Comparison of ENCODE assay signal across 12 mouse cellular contexts in the genomic region with DNA sequence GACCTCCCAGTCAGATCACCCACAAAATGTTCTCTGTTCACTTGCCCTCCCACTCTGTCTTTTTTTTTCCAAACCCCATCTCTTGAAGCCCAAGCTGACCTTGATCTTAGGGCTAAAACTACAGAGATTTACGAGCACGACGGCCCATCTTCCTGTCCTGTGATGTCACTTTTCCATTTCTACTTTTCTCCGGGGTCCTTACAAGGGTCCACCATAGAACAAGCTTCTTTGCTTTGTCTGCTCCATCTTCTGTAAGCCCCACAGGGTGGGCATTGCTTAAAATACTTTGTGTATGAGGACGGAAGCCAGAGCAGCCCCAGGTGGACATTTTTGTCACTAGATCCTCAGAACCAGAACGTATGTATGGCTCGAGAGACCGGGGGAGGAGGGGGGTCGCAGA. TPM values are rescaled to one million over a fixed set of nuclear protein-coding genes. Genes with fewer than 3 reads are reported as not detected.
DNase-seq lines count a peak whose midpoint lies in the region; ATAC-seq lines count a peak whose summit lies in the region.
"Had no signal": no experiment of that assay in that cellular context is flagged by ENCODE, and none has a peak within 500 bp of the region (broad histone marks: within the 10 kb centered on the region; RNA-seq: fewer than 3 reads in every experiment).

No protein-coding gene starts in this region.

- H3K27me3 ChIP-seq in heart, embryonic 12.5 days (replicated peaks) = no peaks in the 10 kb centered on the region
- peaks cover 22% of the 10 kb centered on the region for H3K27me3 ChIP-seq in midbrain, embryonic 10.5 days (ENCODE audit: low read depth, poor library complexity, severe bottlenecking)
- H3K27me3 ChIP-seq in midbrain, embryonic 16.5 days (ENCODE audit: control insufficient read depth, insufficient read depth, low read depth, low read length) = no peaks in the 10 kb centered on the region
- H3K27me3 ChIP-seq in liver, embryonic 12.5 days (replicated peaks) = no peaks in the 10 kb centered on the region
- no peaks in the 10 kb centered on the region for H3K27me3 ChIP-seq in midbrain, embryonic 15.5 days (replicated peaks)
- H3K27me3 ChIP-seq: forebrain, embryonic 15.5 days had no signal

- no peak overlapping the region for H3K4me3 ChIP-seq in heart, embryonic 12.5 days
- H3K4me3 ChIP-seq in midbrain, embryonic 10.5 days = 0 out of 2 replicates have a peak overlapping the region, but pooled peaks have one; percentile 16
- no peak overlapping the region for H3K4me3 ChIP-seq in midbrain, embryonic 16.5 days (ENCODE audit: low read depth, low read length)
- H3K4me3 ChIP-seq in liver, embryonic 12.5 days = no peak overlapping the region
- H3K4me3 ChIP-seq in midbrain, embryonic 15.5 days = no peak overlapping the region
- H3K4me3 ChIP-seq: forebrain, embryonic 15.5 days had no signal

- no peaks in the 10 kb centered on the region for H3K9me3 ChIP-seq in heart, embryonic 12.5 days (replicated peaks)
- H3K9me3 ChIP-seq in midbrain, embryonic 10.5 days (replicated peaks) = no peaks in the 10 kb centered on the region
- no peaks in the 10 kb centered on the region for H3K9me3 ChIP-seq in midbrain, embryonic 16.5 days (replicated peaks; ENCODE audit: control insufficient read depth, low read length, poor library complexity, severe bottlenecking)
- no peaks in the 10 kb centered on the region for H3K9me3 ChIP-seq in liver, embryonic 12.5 days (replicated peaks)
- H3K9me3 ChIP-seq in midbrain, embryonic 15.5 days = no peaks in the 10 kb centered on the region
- H3K9me3 ChIP-seq: forebrain, embryonic 15.5 days had no signal

- no peaks in the 10 kb centered on the region for H3K36me3 ChIP-seq in heart, embryonic 12.5 days
- no peaks in the 10 kb centered on the region for H3K36me3 ChIP-seq in midbrain, embryonic 10.5 days
- no peaks in the 10 kb centered on the region for H3K36me3 ChIP-seq in midbrain, embryonic 16.5 days (ENCODE audit: control insufficient read depth, insufficient read depth, low read length)
- no peaks in the 10 kb centered on the region for H3K36me3 ChIP-seq in liver, embryonic 12.5 days
- no peaks in the 10 kb centered on the region for H3K36me3 ChIP-seq in midbrain, embryonic 15.5 days (replicated peaks)
- H3K36me3 ChIP-seq: forebrain, embryonic 15.5 days had no signal

- H3K4me2 ChIP-seq in heart, embryonic 12.5 days = peak overlapping the region; percentile 52
- H3K4me2 ChIP-seq in midbrain, embryonic 16.5 days (ENCODE audit: low read length) = no peak overlapping the region
- H3K4me2 ChIP-seq in liver, embryonic 12.5 days = peak overlapping the region; percentile 54
- H3K4me2 ChIP-seq in midbrain, embryonic 15.5 days = no peak overlapping the region
- H3K4me2 ChIP-seq: forebrain, embryonic 15.5 days; lung, embryonic 14.5 days had no signal

- no peak for DNase-seq in heart, adult 9 months (ENCODE audit: low spot score in 2 of 2)
- no peak for DNase-seq in midbrain, embryonic 10.5 days (ENCODE audit: low spot score)
- DNase-seq in urinary bladder, adult 2 months (ENCODE audit: low spot score) = no peak
- DNase-seq: adrenal gland, postnatal 25 days; kidney, postnatal 36 days; spleen, adult 18-20 months had no signal

- no peaks in the 10 kb centered on the region; the same call in 1 of the 2 replicates for H3K4me1 ChIP-seq in heart, embryonic 12.5 days (replicated peaks)
- peaks cover 18% of the 10 kb centered on the region for H3K4me1 ChIP-seq in midbrain, embryonic 10.5 days
- no peaks in the 10 kb centered on the region for H3K4me1 ChIP-seq in midbrain, embryonic 16.5 days (ENCODE audit: control insufficient read depth, insufficient read depth, low read length)
- H3K4me1 ChIP-seq in liver, embryonic 12.5 days = peaks cover 17% of the 10 kb centered on the region
- H3K4me1 ChIP-seq in midbrain, embryonic 15.5 days = no peaks in the 10 kb centered on the region
- H3K4me1 ChIP-seq: forebrain, embryonic 15.5 days had no signal

- WGBS in heart, embryonic 12.5 days = 34% methylated on average over 9 of the region's 9 CpGs
- 25% methylated on average over 9 of the region's 9 CpGs for WGBS in midbrain, embryonic 10.5 days
- WGBS in midbrain, embryonic 16.5 days = 28% methylated on average over 9 of the region's 9 CpGs
- 33% methylated on average over 9 of the region's 9 CpGs for WGBS in liver, embryonic 12.5 days (ENCODE audit: insufficient replicate concordance)
- WGBS in midbrain, embryonic 15.5 days = 31% methylated on average over 9 of the region's 9 CpGs

- no peak overlapping the region for H3K27ac ChIP-seq in heart, embryonic 12.5 days (ENCODE audit: poor library complexity, severe bottlenecking)
- peak overlapping the region; percentile 84 for H3K27ac ChIP-seq in midbrain, embryonic 10.5 days (replicated peaks)
- H3K27ac ChIP-seq in midbrain, embryonic 16.5 days (ENCODE audit: low read length) = no peak overlapping the region
- peak overlapping the region; percentile 54; the same call in 1 of the 2 replicates for H3K27ac ChIP-seq in liver, embryonic 12.5 days
- H3K27ac ChIP-seq in midbrain, embryonic 15.5 days = no peak overlapping the region
- H3K27ac ChIP-seq: forebrain, embryonic 15.5 days had no signal

- ATAC-seq in heart, embryonic 12.5 days (ENCODE audit: insufficient number of reproducible peaks, low FRiP score) = no peak
- no peak for ATAC-seq in midbrain, embryonic 16.5 days
- ATAC-seq in liver, embryonic 12.5 days = no peak
- 0 out of 2 replicates have a peak, but pooled peaks have one; percentile 17 for ATAC-seq in midbrain, embryonic 15.5 days (replicated peaks)

- no peak overlapping the region for H3K9ac ChIP-seq in heart, embryonic 12.5 days
- H3K9ac ChIP-seq in midbrain, embryonic 16.5 days (ENCODE audit: low read depth, low read length) = no peak overlapping the region
- H3K9ac ChIP-seq in liver, embryonic 12.5 days = no peak overlapping the region
- H3K9ac ChIP-seq in midbrain, embryonic 15.5 days = no peak overlapping the region
- H3K9ac ChIP-seq: forebrain, embryonic 15.5 days; lung, embryonic 14.5 days had no signal

RNA-seq across cellular contexts. Expression of a gene that starts 32.4 kb away (rescaled TPM):
- polyA plus RNA-seq in heart, embryonic 12.5 days (2016; fragmentation: Nextera tagmentation; extraction: Ambion mirVana) = 414 and 428 TPM in 2 replicates
- polyA plus RNA-seq in midbrain, embryonic 10.5 days (2016; fragmentation: Nextera tagmentation; extraction: Ambion mirVana) = 384 and 412 TPM in 2 replicates
- polyA plus RNA-seq in midbrain, embryonic 16.5 days (2015; fragmentation: Nextera tagmentation; extraction: Ambion mirVana) = 216 and 226 TPM in 2 replicates
- polyA plus RNA-seq in liver, embryonic 12.5 days (2016; fragmentation: Nextera tagmentation; extraction: Ambion mirVana) = 289 and 294 TPM in 2 replicates
- polyA plus RNA-seq in midbrain, embryonic 15.5 days (2015; fragmentation: Nextera tagmentation; extraction: Ambion mirVana) = 201 and 210 TPM in 2 replicates
- 227 and 245 TPM in 2 replicates for polyA plus RNA-seq in urinary bladder, adult 2 months (2012; rRNA removed)

Comparison
In these comparisons a context has a peak if more than half of its experiments do, and no peak if none do; other contexts are left out.
1. H3K27ac ChIP-seq: peak in midbrain, embryonic 10.5 days (single experiment) and liver, embryonic 12.5 days (single experiment); none in heart, embryonic 12.5 days (single experiment), midbrain, embryonic 16.5 days (single experiment) and midbrain, embryonic 15.5 days (single experiment).
2. H3K4me2 ChIP-seq: peak in heart, embryonic 12.5 days (single experiment) and liver, embryonic 12.5 days (single experiment); none in midbrain, embryonic 16.5 days (single experiment) and midbrain, embryonic 15.5 days (single experiment).